Mouse (Mus musculus): ENCODE results near the gene Ptpn4. TPM values are rescaled to one million over a fixed set of nuclear protein-coding genes. Genes with fewer than 3 reads are reported as not detected.

Gene Ptpn4
- total and polyA plus RNA-seq, 3 experiments = 6.2 to 527 (median 9.5) TPM

DNA sequence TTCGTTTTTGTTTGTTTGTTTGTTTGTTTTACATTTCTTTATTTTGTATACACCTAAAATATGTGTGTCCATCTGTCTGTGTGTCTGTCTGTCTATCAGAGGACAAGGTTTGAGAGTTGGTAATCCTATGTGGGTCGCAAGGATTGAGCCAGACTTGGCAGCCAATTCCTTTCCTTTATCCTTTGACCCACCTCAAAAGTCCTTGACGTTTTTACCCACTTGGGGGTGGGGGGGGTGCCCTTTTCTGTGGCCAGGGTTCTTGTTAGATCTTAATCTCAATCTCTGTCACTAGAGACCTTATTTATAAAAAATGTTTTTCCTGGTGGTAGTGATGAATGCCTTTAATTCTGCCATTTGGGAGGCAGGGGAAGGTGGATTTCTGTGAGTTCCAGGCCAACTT lies 828 bp upstream of the Ptpn4 start:
- no peak overlapping the region for H3K4me3 ChIP-seq (ENCODE audit: control insufficient read depth in 1 of 2, insufficient read depth in 1 of 2, low read depth in 2 of 2, low read length in 2 of 2)
- peaks cover 0 to 17% of the 10 kb centered on the region in 2 experiments; a peak in 2 of 4 replicates for H3K36me3 ChIP-seq (ENCODE audit: control insufficient read depth in 1 of 2, insufficient read depth in 2 of 2, low read length in 2 of 2)
- no peak overlapping the region for H3K9ac ChIP-seq (ENCODE audit: control insufficient read depth, low read depth, low read length, poor library complexity, severe bottlenecking)
- H3K79me2 ChIP-seq (ENCODE audit: control insufficient read depth, insufficient read depth, low read length, poor library complexity) = peaks cover 22% of the 10 kb centered on the region
- no peak for TF ChIP-seq CHD1 (IDR thresholded peaks at IDR 0.05; ENCODE audit: low read depth, low read length)
- TF ChIP-seq MYB (IDR thresholded peaks at IDR 0.05; ENCODE audit: low read depth, low read length) = no peak
- TF ChIP-seq USF2 (IDR thresholded peaks at IDR 0.05; ENCODE audit: borderline replicate concordance in 1 of 2, insufficient read depth in 1 of 2, low read depth in 1 of 2, low read length in 2 of 2) = no peak
- TF ChIP-seq MAFK (IDR thresholded peaks at IDR 0.05; ENCODE audit: borderline replicate concordance, low read depth, low read length) = no peak
- no peak for TF ChIP-seq EP300 (IDR thresholded peaks at IDR 0.05; ENCODE audit: low read depth in 1 of 2, low read length in 2 of 2)
- TF ChIP-seq SMC3 (IDR thresholded peaks at IDR 0.05; ENCODE audit: low read depth, low read length) = no peak
- TF ChIP-seq MYC (IDR thresholded peaks at IDR 0.05; ENCODE audit: low read depth, low read length) = no peak
- no peak for TF ChIP-seq BHLHE40 (IDR thresholded peaks at IDR 0.05; ENCODE audit: borderline replicate concordance, low read depth, low read length)
- no peak for TF ChIP-seq ZNF384 (IDR thresholded peaks at IDR 0.05; ENCODE audit: low read depth, low read length)
- TF ChIP-seq POLR2AphosphoS2 (IDR thresholded peaks at IDR 0.05; ENCODE audit: low read length) = no peak
- TF ChIP-seq TCF12 (IDR thresholded peaks at IDR 0.05; ENCODE audit: low read depth, low read length) = no peak
- no peak for TF ChIP-seq JUND (IDR thresholded peaks at IDR 0.05; ENCODE audit: low read depth, low read length)
- TF ChIP-seq HCFC1 (IDR thresholded peaks at IDR 0.05; ENCODE audit: low read depth, low read length) = no peak
- no peak for TF ChIP-seq GATA1 (IDR thresholded peaks at IDR 0.05; ENCODE audit: low read depth, low read length)
- no peak for TF ChIP-seq USF1 (IDR thresholded peaks at IDR 0.05; ENCODE audit: low read depth, low read length)
- TF ChIP-seq TAL1 (IDR thresholded peaks at IDR 0.05; ENCODE audit: low read length) = no peak
- TF ChIP-seq RAD21 (IDR thresholded peaks at IDR 0.05; ENCODE audit: low read depth, low read length) = no peak
- no peak for TF ChIP-seq TBP (IDR thresholded peaks at IDR 0.05; ENCODE audit: low read depth, low read length)
- TF ChIP-seq UBTF (IDR thresholded peaks at IDR 0.05; ENCODE audit: borderline replicate concordance, insufficient read depth, low read depth, low read length) = no peak
- TF ChIP-seq NRF1 (IDR thresholded peaks at IDR 0.05; ENCODE audit: insufficient read depth, low read depth, low read length, poor library complexity, severe bottlenecking) = no peak
- H3K27me3 ChIP-seq (ENCODE audit: control insufficient read depth in 1 of 2, insufficient read depth in 2 of 2, low read length in 2 of 2) = no peaks in the 10 kb centered on the region; a peak in 1 of 4 replicates
- no peak overlapping the region for H3K27ac ChIP-seq (ENCODE audit: control insufficient read depth, low read depth, low read length)
- DNase-seq (ENCODE audit: low read depth, low spot score) = no peak
- no peaks in the 10 kb centered on the region for H3K9me3 ChIP-seq (replicated peaks; ENCODE audit: insufficient read depth, low read length)
- H3K4me1 ChIP-seq (ENCODE audit: control insufficient read depth in 1 of 2, insufficient read depth in 2 of 2, low read length in 2 of 2) = peaks cover 3 to 15% of the 10 kb centered on the region in 2 experiments

DNA sequence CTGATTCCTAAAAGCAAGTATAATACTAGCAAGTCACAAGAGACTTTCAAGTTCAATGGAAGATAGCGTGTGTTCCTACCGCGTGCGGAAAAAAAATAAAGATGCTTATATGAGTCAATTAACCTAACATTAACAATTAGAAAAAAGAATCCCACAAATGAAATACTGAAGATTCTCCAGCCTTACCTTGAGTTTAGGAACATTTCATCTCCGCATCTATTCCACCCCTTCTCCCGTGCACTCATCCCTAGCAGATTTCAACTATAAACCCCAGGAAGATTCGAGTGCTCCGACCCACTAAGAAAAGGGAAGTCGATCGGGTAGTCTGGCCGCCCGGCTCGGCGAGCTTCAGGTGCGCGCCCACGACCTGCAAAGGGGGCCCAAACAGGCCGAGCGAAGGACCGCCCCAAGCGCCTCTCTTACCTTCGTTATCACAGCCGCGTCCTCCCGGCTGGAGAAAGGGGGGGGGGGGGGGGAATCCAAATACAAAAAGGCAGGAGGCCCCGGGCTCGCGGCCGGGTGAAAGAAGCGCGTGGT lies 866 bp downstream of the Ptpn4 start:
- DNase-seq (ENCODE audit: low read depth, low spot score) = peak; percentile 78
- Histone ChIP-seq H3K79me2 (ENCODE audit: control insufficient read depth, insufficient read depth, low read length, poor library complexity) (peaks cover 29% of the 10 kb centered on the region), H3K4me1 (ENCODE audit: control insufficient read depth in 1 of 2, insufficient read depth in 2 of 2, low read length in 2 of 2) (peaks cover 3 to 15% of the 10 kb centered on the region in 2 experiments), H3K9ac (ENCODE audit: control insufficient read depth, low read depth, low read length, poor library complexity, severe bottlenecking) (peak overlapping the region; percentile 98), H3K4me3 (ENCODE audit: control insufficient read depth in 1 of 2, insufficient read depth in 1 of 2, low read depth in 2 of 2, low read length in 2 of 2) (peak overlapping the region; percentile 78 to 98), H3K36me3 (ENCODE audit: control insufficient read depth in 1 of 2, insufficient read depth in 2 of 2, low read length in 2 of 2) (peaks cover 0 to 20% of the 10 kb centered on the region in 2 experiments; a peak in 2 of 4 replicates), H3K27ac (ENCODE audit: control insufficient read depth, low read depth, low read length) (peak overlapping the region; percentile 82), H3K9me3 (replicated peaks; ENCODE audit: insufficient read depth, low read length) (no peaks in the 10 kb centered on the region), H3K27me3 (ENCODE audit: control insufficient read depth in 1 of 2, insufficient read depth in 2 of 2, low read length in 2 of 2) (no peaks in the 10 kb centered on the region; a peak in 1 of 4 replicates)
- TF ChIP-seq EP300 (IDR thresholded peaks at IDR 0.05; ENCODE audit: low read depth in 1 of 2, low read length in 2 of 2) = peak in 1 of 2 experiments; percentile 2; a peak in 1 of 4 replicates
- TF ChIP-seq CHD1 (IDR thresholded peaks at IDR 0.05; ENCODE audit: low read depth, low read length) = peak; percentile 88
- peak; percentile 61 for TF ChIP-seq SIN3A (IDR thresholded peaks at IDR 0.05; ENCODE audit: low read length)
- no peak for TF ChIP-seq GATA1 (IDR thresholded peaks at IDR 0.05; ENCODE audit: low read depth, low read length)
- TF ChIP-seq ZC3H11A (IDR thresholded peaks at IDR 0.05; ENCODE audit: low read depth, low read length) = no peak
- TF ChIP-seq MAX (IDR thresholded peaks at IDR 0.05; ENCODE audit: low read length) = peak; percentile 19; the same call in 1 of the 2 replicates
- peak; percentile 43; the same call in 1 of the 2 replicates for TF ChIP-seq MYC (IDR thresholded peaks at IDR 0.05; ENCODE audit: low read depth, low read length)
- 0 out of 2 replicates have a peak, but pooled peaks have one; percentile 29 for TF ChIP-seq TBP (IDR thresholded peaks at IDR 0.05; ENCODE audit: low read depth, low read length)
- 0 out of 2 replicates have a peak, but pooled peaks have one; percentile 10 for TF ChIP-seq RCOR1 (IDR thresholded peaks at IDR 0.05; ENCODE audit: low read depth, low read length)

Measured in MEL (cell line).